Mouse (Mus musculus) layer of hippocampus, postnatal 10 days (tissue): ENCODE results near the gene Dcpp1. TPM values are rescaled to one million over a fixed set of nuclear protein-coding genes. Genes with fewer than 3 reads are reported as not detected.
"Not testable (repeated sequence)": the region's sequence is repeated elsewhere in the genome, so short reads cannot be mapped to it uniquely, and the experiment has no call there.

ENCODE experiments used
- DNase-seq, 2 experiments: peaks; one replicate each; pipeline ENCODE4 v3.0.0; 2021; ENCODE audit warnings: low spot score in 2 of 2
- long read RNA-seq: library from polyadenylated mRNA; stranded (forward); transcript quantifications from one replicate; pipeline ENCODE4 v2.0.0, GENCODE M21; 2023
- total RNA-seq, 2 experiments: library from RNA; stranded (reverse); gene quantifications; 2 replicates each; pipeline ENCODE4 v1.2.3; 2021

Dcpp1 gene
- not detected for total RNA-seq
- long read RNA-seq = 0 reads

GRCm38 (mm10) chr17:23880576-23880975 is at the start of gene Dcpp1, which contains the start of gene Dcpp2:
Dcpp1 (plus strand) TSS chr17:23880876.
Dcpp2 (plus strand) TSS chr17:23880880.
- not testable (repeated sequence) for DNase-seq

GRCm38 (mm10) chr17:23831201-23831600 is 49.5 kb upstream of the Dcpp1 start:
- DNase-seq = no peak

GRCm38 (mm10) chr17:23836006-23836575 is 44.6 kb upstream of the Dcpp1 start, which contains the start of gene Prss33:
Prss33 (minus strand) TSS chr17:23836056.
- no peak for DNase-seq

DNA sequence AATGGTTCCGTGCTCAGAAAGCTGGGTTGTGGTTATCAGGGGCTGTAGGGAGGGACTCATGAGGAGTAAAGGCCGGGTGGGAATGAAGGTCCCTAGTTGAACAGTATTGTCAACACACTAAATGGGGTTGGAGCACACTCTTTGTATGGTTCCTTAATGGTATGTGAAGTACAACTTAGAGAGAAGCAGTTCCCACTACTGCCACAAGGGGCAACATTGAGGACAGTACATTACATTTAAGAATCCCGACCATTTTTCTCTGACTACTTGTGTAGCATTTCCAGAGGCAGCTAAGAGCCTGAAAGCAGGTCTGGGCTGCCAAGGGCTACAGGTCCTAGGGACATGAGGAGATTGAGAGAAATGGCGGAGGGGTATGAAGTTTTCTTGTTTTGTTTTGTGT is 39.5 kb upstream of the Dcpp1 start:
- peak; percentile 64 to 68 for DNase-seq

DNA sequence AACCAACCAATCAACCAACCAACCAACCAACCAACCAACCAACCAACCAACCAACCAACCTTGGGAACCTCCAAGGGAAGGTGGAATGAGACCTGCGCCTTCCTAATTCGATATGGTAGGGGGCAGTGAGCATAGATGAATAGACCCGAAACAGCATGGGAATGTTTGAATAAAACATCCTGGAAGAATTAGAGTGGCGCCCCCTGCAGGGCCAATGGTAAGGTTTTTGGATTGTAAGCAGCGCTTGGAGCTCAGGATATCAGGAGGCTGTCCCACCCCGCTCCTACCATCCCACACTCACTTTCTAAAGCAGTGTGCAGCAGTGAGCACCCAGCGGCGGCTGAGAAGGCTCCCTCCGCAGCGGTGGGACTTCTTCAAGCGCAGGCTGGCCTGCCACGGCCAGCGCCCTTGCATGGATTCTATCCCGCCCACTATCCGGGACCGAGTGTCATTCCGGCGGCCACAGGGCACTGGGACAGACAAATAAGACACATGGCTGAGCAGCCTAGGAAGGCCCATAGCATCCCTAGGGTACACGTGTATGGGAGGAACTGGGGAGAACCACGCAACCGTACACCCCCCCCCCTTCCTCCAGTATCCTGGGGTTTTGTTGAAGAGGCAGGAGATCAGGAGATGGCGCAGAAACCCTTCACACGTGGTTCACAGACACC is 37.4 kb upstream of the Dcpp1 start:
- no peak for DNase-seq

DNA sequence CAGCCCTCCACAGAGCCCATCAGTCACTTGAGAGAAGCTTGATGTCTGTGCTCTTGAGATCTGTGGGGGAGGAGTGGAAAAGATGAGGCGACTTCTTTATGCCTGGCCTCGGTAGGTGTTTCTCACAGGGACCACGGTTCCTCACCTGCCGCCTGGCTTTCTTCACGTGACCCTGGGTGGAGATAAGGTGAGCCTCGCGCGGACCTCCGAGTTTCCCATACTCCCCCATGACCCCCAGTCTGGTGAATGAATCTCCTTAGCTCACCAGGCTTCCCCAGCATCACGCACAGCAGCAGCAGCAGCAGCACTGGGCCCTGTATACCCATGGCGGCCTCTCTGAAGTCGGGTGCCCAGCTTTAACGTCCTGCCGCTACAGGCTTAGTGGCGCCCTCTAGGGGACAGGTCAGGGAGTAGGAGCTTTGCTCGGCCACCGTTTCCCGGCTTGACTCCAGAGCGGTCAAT is 36.8 kb upstream of the Dcpp1 start, which contains the start of the genes Prss32 and Prss41:
TSS of gene Prss32 (plus strand) at position 44 of the 462 bp plus-strand sequence.
TSS of gene Prss41 (minus strand) at position 361 of the 462 bp plus-strand sequence.
- DNase-seq = peak; percentile 57 to 59

- no peak for DNase-seq
Observed at GRCm38 (mm10) chr17:23850028-23850427, 30.6 kb upstream of the Dcpp1 start.

DNA sequence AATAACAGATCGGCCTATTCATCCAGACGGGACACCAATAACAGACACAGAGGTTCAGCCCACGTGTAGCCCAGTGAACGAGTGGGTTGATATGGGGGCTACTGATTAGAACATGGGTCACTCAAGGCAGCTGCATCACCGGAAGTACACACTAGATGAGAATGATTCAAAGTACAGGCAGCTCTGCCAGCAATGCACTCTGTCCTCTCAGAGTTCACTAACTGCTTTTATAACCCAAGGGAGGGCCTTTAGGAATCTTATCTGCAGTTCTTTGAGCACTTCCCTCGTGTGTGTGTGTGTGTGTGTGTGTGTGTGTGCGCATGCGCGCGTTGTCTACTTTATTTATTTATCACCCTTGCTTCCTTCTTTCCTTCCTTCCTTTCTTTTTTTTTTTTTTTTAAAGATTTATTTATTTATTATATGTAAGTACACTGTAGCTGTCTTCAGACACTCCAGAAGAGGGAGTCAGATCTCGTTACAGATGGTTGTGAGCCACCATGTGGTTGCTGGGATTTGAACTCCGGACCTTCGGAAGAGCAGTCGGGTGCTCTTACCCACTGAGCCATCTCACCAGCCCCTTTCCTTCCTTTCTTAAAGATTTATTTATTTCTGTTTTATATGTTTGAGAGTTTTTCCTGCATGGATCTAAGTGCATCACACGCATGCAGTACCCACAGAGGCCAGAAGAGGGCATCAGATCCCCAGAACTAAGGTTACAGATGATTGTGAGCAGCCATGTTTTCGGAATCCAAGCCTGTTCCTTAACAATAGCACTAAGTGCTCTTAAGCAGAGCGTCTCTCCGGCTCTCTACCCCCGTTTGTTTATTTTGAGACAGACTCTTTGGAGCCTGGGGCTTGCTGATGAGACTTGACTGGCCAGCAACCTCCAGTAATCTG is 29.6 kb upstream of the Dcpp1 start:
- DNase-seq = peak; percentile 77 to 85

DNA sequence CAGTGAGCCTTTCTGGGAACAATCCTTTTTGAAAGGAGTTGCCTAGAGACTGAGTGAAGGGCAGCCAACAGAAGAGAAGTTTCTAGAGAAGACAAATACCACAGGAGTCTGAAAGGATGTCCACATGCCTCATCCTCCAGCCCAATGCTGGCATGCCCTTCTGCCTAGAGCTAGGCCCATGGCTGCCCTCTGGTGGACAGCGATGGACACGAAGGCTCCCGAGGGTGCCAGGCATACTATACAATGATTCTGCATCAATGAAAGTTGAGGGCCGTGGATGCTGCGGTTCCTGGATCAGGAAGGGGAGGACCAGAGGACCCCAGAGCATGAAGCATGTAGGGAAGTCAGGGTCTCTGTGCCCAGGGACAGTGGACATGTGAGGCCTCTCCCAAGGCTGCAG is 27.4 kb upstream of the Dcpp1 start:
- peak; percentile 46 to 55 for DNase-seq

DNA sequence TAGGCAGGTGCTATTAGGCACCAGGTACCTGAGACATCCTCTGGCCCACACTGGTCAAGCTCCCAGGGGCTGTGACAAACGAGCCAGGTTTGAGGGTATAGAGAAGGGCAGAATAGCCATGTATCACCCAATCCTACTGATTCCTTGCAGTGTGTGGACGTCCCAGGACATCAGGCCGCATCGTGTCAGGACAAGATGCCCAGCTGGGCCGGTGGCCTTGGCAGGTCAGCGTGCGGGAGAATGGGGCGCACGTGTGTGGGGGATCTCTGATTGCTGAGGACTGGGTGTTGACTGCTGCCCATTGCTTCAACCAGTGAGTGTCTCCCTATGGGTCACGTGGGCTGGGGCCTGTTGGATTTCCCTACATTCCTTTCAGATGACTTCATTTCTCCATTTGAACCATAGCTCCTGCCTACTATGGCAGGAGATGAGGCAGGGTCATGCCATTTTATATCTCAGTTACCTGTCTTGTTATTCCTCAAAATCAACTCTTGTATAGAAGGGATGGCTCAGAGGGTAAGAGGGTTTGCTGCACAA is 26.4 kb upstream of the Dcpp1 start:
- DNase-seq = no peak

DNA sequence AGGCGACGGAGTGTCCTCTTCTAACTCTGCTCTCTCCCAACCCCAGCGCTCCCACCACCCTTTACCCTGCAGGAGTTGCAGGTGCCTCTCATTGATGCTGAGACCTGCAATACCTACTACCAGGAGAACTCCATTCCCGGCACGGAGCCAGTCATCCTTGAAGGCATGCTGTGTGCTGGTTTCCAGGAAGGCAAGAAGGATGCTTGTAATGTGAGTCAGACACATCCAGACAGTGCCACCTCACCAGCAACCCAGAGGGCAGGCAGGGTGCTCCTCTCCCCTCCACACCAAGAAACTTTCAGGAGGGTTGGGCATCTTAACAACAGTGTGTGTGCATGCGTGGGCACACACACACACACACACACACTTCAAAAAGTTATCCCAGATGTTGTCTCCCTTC is 23.5 kb upstream of the Dcpp1 start:
- no peak for DNase-seq

- no peak for DNase-seq
Observed at GRCm38 (mm10) chr17:23857913-23858312, 22.8 kb upstream of the Dcpp1 start.

DNA sequence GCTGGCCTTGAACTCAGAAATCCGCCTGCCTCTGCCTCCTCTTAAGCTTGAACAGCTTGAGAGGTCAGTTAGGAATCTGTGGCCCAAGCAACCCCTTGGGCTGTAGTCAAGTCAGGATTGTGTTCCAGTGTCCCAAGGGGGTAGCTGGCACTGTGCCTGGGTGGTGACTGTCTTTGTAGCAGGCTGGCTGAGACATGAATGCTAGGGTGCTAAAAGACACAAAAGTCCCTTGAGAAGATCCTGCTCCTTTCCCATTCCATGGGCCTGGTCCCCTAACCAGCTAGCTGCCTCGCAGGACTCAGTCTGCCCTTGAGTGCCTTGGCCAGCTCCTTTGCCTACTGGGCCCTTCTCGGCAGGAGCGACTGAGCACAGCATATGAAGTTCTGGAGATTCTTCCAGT is 17.8 kb upstream of the Dcpp1 start:
- no peak for DNase-seq

GRCm38 (mm10) chr17:23867756-23868155 is 12.9 kb upstream of the Dcpp1 start, which contains the start of gene Prss21:
Prss21 (plus strand) TSS chr17:23868056.
- no peak for DNase-seq

DNA sequence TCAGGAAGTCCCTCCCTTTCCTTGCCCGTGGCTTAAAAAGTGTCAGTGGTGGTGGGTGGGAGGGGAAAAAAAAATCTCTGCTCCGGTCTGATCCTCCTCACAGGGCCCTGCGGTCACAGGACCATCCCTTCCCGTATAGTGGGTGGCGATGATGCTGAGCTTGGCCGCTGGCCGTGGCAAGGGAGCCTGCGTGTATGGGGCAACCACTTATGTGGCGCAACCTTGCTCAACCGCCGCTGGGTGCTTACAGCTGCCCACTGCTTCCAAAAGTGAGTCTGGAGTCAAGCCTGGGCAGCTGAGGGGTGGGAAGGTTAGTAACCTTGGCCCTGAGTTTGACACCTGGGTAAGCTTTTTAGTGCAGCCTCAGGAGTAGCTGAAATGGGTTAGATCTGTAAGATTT is 12.2 kb upstream of the Dcpp1 start:
- DNase-seq = no peak

DNA sequence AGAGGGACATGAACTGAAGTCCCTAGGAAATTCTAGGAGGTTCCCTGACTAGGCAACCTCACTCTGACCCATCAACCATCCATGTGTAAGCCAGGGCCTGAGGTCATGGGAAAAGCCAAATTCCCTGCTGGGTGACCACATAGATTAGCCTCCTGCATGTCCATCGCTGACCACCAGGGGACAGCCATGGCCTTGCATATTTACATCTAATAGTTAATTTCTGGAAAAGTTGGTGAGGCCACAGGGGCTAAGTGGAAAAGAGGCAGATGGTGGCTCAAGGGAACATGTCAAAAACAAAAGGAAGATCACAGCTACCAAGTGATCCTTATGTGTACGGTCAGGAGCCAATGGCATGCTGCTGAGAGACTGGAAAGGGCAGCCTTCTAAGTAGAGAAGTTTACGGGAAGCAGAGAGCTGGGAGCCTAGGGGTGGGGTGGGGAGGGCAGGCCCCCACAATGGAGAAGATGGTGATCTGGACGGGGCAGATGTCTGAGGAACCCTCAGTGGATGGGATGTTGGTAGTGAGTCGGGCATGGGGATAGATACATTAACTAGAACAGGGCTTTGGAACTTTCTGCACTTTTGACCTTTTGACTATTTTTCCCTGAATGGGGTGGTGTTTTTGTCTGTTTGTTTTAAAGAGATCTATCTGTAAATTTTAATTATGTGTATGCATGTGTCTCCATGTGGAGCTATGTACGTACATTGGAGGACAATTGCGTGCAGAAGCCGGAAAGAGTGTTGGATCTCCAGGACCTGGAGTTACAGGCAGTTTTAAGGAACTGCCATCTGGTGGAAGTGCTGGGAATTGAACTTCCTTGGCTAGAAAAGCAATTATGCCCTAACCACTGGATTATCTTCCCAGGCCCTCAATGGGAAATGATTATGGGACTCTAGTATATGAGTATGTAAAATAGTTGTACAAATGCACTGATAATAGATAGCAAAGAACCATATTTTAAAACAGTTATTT is 6.5 kb upstream of the Dcpp1 start:
- DNase-seq = peak; percentile 37 to 54

DNA sequence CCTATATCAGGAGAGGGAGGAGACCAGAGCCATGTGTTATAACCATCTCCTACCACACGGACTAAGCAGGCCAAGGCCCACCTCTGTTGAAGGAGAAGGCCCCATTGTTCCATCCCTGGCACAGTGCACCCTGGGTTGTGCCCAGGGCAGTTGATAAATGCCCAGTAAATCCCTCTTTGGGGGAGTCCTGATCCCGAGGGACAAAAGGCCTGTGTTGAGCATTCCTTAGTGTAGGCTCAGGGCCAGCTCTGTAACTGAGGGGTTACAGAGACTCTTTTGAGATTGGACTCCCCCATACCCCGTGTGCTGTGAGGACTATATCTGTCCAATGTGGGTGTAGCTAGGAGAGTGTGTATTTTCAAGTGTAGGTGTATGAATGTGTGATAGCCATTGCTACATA is 3.9 kb upstream of the Dcpp1 start:
- DNase-seq = peak; percentile 35 to 55

DNA sequence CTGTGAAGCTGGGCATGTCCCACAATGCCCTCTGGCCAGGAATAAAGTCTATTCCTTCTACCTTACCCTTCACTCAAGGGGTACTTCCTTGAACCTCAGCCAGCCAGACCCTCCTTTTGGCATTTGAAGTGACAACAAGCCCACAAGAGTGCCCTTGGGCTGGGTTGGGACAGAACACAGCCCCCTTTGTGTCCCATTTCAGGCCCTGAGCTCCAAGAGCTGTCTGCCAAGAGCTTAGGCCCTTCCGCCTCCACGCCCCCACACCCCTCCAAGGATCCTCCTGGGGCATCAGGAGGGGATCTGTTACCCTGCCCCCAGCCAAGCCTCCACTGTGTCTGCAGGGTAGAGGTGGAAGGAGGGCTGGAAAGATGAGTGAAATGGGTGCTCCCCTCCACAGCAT is 3.5 kb upstream of the Dcpp1 start:
- DNase-seq = peak; percentile 28 to 30

DNA sequence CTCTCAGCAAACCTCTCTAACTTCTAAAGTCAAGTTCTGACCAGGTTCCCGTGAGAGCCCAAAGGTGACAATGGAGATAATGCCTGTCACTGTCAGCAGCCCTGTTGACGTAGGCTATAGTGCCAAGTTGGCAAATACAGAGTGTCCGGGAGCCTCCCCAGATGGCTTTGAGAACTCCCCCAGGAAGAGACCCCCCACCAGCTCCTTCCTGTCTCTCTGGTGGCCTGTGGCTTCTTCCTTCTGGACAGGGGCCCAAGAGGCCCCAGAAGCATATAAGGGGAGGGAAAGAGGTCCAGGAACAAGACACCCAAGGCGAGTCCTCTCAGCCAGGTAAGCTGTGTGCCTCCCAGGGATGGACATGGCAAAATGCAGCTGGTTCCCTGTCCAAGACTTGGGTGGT is 36.5 kb downstream of the Dcpp1 start, which contains the start of gene Dcpp3:
TSS of gene Dcpp3 (plus strand) at position 301 of the 400 bp plus-strand sequence.
- not testable (repeated sequence) for DNase-seq

GRCm38 (mm10) chr17:23924531-23925007 is 43.9 kb downstream of the Dcpp1 start:
- peak; percentile 85 to 88 for DNase-seq
